Mouse (Mus musculus) cerebellum, adult 2 months (tissue): ENCODE measurements around the gene Serpina10.

Experiments
- CTCF ChIP-seq: fragments of 200-500 bp; IDR thresholded peaks from 2 replicates; pipeline ENCODE4 v1.5.1; 2011; ENCODE audit warnings: low read depth, mild to moderate bottlenecking, control low read depth, low read length, moderate library complexity, borderline replicate concordance; ENCODE audit not compliant: insufficient read depth
- POLR2A ChIP-seq: fragments of 200-500 bp; IDR thresholded peaks from 2 replicates; pipeline ENCODE4 v1.6.1; 2011; ENCODE audit warnings: low read length, control low read depth, borderline replicate concordance; ENCODE audit not compliant: insufficient read depth

GRCm38 (mm10) chr12:103601839-103602238 lies 29.4 kb downstream of the Serpina10 start:
- TF ChIP-seq CTCF (no peak), POLR2A (no peak)
